Mouse (Mus musculus) heart, adult 2 months (tissue): ENCODE results near the gene Lgmn.

Experiments used
- CTCF ChIP-seq: fragments of 200-600 bp; IDR thresholded peaks from 2 replicates; pipeline ENCODE4 v1.8.1; 2022; ENCODE audit warnings: antibody characterized with exemption, mild to moderate bottlenecking, moderate library complexity
- EP300 ChIP-seq: fragments of 200-500 bp; IDR thresholded peaks from 2 replicates; pipeline ENCODE4 v1.6.1; 2011; ENCODE audit warnings: low read depth, low read length, control low read depth; ENCODE audit not compliant: insufficient read depth
- POLR2A ChIP-seq: fragments of 200-500 bp; IDR thresholded peaks from 2 replicates; pipeline ENCODE4 v1.6.1; 2011; ENCODE audit warnings: mild to moderate bottlenecking, low read depth, low read length, control low read depth; ENCODE audit not compliant: insufficient read depth

- no peak for TF ChIP-seq CTCF
- TF ChIP-seq POLR2A = no peak
- TF ChIP-seq EP300 = no peak
Measured at GRCm38 (mm10) chr12:102441141-102441540, 1.5 kb upstream of the Lgmn start.
